Mouse (Mus musculus) 3134 (cell line): Measurements from ENCODE around the gene Hsh2d.

Experiments used
- DNase-seq: peaks from one replicate; pipeline ENCODE4 v3.0.0-alpha.2; 2011; ENCODE audit warnings: low spot score; ENCODE audit not compliant: insufficient read length; ENCODE audit errors: extremely low read depth

Gene Hsh2d

GRCm38 (mm10) chr8:72189417-72190214 is at the start of gene Hsh2d:
TSS of gene Hsh2d (plus strand) at chr8:72189638.
- DNase-seq, result no peak

DNA sequence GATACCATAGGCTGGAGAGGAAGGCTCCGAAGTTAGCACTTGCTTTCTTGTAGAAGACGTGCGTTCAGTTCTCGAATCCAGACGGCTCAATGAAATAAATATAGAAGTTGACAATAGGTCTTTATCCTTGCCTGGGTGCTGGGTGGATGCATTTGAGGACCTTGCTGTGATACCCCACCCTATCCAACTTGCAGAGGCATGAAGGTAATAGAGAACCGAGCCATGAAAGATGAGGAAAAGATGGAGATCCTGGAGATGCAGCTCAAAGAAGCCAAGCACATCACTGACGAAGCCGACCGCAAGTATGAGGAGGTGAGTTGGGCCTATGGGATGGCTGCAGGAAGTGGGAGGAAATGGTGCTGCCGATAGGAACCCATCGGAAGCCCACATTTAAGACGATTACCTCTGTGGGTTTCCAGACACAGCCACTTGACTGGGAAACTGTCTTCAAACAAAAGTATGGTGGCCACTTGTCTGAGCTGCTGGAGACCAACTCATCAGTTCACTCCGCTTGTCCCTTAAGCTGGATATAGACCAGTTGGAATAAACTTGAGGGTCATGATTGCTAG is 46.1 kb upstream of the Hsh2d start:
- no peak for DNase-seq

DNA sequence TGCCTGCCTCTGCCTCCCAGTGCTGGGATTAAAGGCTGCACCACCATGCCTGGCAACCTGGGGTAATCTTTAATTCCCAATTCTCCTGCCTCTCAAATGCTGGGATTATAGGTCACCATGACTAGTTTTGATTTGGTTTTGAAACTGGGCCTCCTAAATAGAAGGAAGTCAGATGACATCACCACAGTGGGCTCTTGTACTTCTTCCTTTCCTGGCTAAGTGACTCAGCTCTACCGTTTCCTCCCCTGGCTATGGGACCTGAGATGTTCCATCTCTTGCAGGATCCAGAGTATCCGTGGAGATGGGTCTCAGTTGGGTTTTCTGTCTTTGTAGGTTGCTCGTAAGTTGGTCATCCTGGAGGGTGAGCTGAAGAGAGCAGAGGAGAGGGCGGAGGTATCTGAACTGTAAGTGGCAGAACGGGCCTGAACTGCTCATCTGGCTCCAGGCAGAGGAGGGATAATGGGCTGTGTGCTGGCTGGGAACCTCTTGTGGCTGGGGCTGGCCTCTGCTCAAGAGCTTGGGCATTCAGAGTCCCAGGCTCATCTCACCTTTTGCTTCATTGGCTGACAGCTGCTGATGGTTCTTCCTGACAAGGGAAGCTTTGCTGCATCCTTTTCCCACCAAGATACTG is 45.0 kb upstream of the Hsh2d start:
- DNase-seq, result no peak

GRCm38 (mm10) chr8:72145511-72145910 is 43.9 kb upstream of the Hsh2d start:
- DNase-seq, result no peak

GRCm38 (mm10) chr8:72146056-72146455 is 43.4 kb upstream of the Hsh2d start:
- no peak for DNase-seq

- DNase-seq, result peak; percentile 23
These were observed 42.9 kb upstream of the Hsh2d start for GRCm38 (mm10) chr8:72146556-72146955.

- no peak for DNase-seq
These were observed 42.2 kb upstream of the Hsh2d start for GRCm38 (mm10) chr8:72147266-72147665.

- no peak for DNase-seq
These were observed 40.4 kb upstream of the Hsh2d start for GRCm38 (mm10) chr8:72149056-72149455.

GRCm38 (mm10) chr8:72151418-72152078 is 37.9 kb upstream of the Hsh2d start:
- DNase-seq, result no peak

GRCm38 (mm10) chr8:72153382-72153781 is 36.1 kb upstream of the Hsh2d start:
- no peak for DNase-seq

GRCm38 (mm10) chr8:72158096-72158495 is 31.3 kb upstream of the Hsh2d start:
- peak; percentile 71 for DNase-seq

DNA sequence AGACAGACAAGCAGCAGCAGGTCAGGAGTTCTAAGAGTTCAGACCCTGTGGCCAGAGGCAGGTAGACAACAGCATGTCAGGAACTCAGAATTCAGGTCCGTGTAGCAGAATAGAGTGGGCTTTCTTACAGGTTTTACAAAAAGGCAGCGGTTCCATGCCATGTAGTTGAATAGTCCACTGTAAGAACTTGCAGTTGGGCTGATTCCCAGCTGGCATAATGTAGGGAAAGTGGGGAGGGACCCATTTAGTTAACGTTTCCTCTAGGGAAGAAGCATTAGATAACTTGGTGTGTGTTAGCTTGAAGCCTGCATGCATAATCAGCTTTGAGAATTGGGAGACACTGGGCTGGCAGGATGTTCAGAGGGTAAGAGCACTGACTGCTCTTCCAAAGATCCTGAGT is 30.7 kb upstream of the Hsh2d start:
- no peak for DNase-seq

DNA sequence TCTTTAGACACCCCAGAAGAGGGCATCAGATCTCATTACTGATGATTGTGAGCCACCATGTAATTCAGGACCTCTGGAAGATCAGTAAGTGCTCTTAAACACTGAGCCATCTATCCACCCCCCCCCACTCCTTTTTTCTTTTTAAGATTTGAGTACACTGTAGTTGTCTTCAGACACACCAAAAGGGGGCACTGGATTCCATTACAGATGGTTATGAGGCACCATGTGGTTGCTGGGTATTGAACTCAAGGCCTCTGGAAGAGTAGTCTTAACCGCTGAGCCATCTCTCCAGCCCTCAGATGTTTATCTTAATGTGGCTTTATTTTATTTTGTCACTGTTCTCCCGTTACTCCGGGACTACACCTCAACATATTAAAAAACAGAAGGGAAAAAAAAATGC is 29.4 kb upstream of the Hsh2d start:
- peak; percentile 28 for DNase-seq

DNA sequence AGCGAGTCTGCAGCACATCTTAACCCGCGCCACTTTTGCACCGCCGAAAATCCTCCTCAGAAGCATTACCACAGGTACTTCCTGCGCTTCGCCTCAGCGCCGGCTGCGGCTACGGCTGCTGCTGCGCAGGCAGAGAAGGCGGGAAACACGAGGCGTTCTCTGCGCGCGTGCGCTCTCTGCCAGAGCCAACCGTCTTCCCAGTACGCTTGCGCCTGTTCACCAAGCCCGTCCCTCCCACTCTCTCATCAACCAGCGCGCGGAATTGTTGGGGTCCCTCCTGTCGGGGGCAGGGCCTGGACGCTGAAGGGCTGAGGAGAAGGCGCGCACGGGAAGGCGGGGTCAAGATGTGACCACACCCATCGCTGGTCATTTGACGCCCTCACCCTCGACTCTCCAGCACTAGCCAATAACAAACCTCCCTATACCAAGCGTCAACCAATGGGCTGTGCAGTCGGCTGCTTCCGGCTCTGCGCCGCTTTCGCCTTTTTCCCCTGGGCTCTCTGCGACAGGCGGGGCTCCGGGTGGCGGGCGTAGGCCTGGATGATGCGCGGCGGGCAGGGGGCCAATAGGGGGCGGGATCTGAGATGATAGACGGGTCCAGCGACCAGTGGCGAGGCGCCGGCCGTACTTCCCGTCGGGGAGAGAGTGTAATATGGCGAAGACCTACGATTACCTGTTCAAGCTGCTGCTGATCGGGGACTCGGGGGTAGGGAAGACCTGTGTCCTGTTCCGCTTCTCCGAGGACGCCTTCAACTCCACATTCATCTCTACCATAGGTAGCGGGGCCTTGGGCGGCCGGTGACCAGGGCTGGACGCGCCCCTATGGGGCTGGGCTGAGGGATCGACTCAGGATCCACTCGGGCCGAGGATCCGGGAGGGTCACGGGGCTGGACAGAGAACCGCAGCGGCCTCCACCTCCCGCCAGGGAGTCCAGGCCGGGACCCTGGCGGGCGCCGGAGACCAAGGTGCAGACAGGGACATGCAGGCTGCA is 28.4 kb upstream of the Hsh2d start, which contains the start of gene Rab8a:
Gene Rab8a, plus strand, starts transcription at position 494 of the 991 bp plus-strand sequence.
- DNase-seq, result peak; percentile 99

GRCm38 (mm10) chr8:72162821-72163220 is 26.6 kb upstream of the Hsh2d start:
- no peak for DNase-seq

DNA sequence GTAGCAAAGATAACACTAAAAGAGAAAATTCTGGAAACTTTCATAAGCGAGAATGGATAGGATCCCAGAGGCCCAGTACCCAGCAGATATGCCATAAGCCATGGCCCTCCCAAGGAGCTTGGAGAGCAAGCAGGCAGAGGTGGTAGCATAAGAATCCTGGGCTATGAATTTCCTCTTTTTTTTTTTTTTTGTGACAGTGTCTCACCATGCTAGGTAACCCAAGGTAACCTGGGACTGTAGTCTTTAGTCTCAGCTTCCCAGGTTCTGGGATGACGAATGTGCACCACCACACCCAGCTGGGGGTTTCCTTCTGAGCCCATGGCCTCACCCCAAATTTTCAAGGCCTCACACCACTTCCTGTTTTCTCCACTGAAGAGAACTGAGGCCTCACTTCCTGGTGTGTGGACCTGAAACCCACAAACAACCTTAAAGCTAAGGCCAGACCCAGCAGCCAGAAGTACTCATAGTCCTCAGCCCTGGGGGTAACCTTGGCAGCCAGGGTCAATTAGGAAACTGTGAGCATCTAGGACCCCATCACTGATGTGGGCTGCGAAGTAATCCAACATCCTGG is 20.3 kb upstream of the Hsh2d start:
- no peak for DNase-seq

DNA sequence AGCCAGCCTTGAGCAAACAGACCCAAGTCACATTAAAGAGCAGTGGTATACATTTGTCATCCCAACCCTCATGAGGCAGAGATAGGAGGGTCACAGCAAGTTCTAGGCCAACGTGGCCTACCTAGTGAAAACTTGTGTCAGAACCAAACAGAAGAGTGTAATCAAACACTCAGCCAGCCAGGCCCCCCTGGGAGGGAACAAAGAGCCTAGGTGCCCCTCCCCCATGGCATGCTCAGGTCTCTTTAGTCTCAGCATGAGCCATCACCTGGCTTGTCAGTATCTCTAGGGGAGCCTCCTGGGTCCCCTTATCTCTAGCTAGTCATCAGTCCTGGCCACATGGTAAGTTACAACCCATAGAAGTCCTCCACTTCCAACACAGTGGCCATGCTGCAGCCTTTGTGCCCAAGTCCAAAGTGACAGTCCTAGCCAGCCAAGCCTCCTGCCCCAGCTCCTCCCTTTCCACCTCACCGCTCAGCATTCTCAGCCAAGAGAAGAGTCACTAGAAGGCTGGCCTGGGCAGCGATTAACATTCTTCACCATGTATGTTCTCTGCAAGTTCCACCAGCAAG is 19.7 kb upstream of the Hsh2d start:
- DNase-seq, result no peak

DNA sequence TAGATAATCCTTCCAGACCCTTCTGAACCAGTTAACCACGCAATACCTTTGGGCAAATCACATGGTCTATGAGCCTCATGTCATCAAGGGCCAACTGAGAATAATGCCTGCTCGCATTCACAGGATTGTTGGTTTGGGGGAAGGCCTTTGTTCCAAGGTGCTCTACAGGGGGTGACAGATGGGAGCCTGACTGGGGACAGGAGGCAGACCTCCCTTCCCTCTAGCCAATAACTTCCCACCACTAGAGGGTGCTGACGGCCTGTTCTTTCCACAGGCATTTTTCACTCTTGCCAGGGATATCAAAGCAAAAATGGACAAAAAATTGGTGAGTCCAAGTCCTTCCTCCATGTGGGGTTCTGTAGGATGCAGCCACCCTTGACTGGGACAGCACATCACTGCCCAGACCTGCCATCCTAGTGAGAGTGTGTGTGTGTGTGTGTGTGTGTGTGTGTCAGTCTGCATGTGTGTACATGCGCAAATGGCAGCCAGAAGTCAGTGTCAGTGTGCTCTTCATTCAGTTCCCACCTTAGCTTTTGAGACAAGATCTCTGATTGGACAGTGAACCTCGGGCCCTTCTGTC is 12.0 kb upstream of the Hsh2d start:
- DNase-seq, result no peak

DNA sequence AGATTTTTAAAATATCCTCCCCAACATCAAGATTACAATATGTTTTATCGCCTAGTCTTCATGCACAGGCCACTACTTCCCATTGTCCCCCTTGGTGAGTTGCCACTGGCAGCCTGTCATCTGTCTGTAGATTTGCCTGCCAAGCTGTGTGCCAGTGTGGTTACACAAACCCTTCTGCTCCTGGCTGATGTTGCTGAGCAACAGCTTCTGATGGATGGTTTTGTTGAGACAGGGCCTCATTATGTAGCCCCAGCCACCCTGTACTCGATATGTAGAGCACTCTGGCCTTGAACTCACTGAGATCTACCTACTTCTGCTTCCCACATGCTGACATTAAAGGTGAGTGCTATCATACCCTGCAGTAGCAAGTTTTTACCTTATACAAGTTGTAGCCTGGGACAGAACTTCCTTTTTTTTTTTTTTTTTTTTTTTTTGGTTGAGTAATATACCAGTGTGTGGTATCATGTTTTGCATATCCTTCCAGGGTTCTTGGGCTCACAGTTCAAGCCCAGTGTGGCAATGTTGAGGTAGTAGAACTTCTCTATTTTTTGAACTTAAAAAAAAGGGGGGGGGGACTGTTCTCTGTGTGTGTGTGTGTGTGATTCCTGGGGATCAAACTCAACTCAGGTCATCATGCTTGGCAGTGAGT is 5.8 kb upstream of the Hsh2d start:
- DNase-seq, result no peak
